Mouse (Mus musculus): ENCODE measurements around the gene Letmd1. TPM values are rescaled to one million over a fixed set of nuclear protein-coding genes. Genes with fewer than 3 reads are reported as not detected.
"Not testable (repeated sequence)": the region's sequence is repeated elsewhere in the genome, so short reads cannot be mapped to it uniquely, and the experiment has no call there.

The Letmd1 gene
- 43.6 and 45.8 TPM in 2 replicates for polyA plus RNA-seq (2016; fragmentation: Nextera tagmentation; extraction: Ambion mirVana)

GRCm38 (mm10) chr15:100468295-100469188 lies at the start of gene Letmd1:
TSS of gene Letmd1 (plus strand) at chr15:100469023.
- WGBS: 3% methylated on average over 68 of the region's 84 CpGs
- ATAC-seq (ENCODE audit: low FRiP score): peak; percentile 94
- Histone ChIP-seq H3K4me3 (peak within 1 kb of the TSS; percentile 84), H3K4me1 (peaks cover 27% of the 10 kb centered on the region), H3K27ac (peak within 1 kb of the TSS; percentile 82), H3K4me2 (replicated peaks) (peak within 1 kb of the TSS; percentile 83), H3K9me3 (replicated peaks) (no peaks in the 10 kb centered on the region), H3K27me3 (no peaks in the 10 kb centered on the region), H3K36me3 (peaks cover 20% of the 10 kb centered on the region), H3K9ac (peak within 1 kb of the TSS; percentile 84)

GRCm38 (mm10) chr15:100419311-100419710 lies 49.5 kb upstream of the Letmd1 start:
- WGBS: 71% methylated on average over 8 of the region's 8 CpGs
- ATAC-seq (ENCODE audit: low FRiP score): no peak
- no peak overlapping the region for H3K4me3 ChIP-seq
- no peaks in the 10 kb centered on the region for H3K9me3 ChIP-seq (replicated peaks)
- peaks cover 37% of the 10 kb centered on the region for H3K4me1 ChIP-seq
- no peak overlapping the region for H3K9ac ChIP-seq
- 0 out of 2 replicates have a peak overlapping the region, but pooled peaks have one; percentile 8 for H3K4me2 ChIP-seq (replicated peaks)
- H3K27ac ChIP-seq: no peak overlapping the region
- H3K27me3 ChIP-seq: peaks cover 6% of the 10 kb centered on the region
- H3K36me3 ChIP-seq: no peaks in the 10 kb centered on the region

DNA sequence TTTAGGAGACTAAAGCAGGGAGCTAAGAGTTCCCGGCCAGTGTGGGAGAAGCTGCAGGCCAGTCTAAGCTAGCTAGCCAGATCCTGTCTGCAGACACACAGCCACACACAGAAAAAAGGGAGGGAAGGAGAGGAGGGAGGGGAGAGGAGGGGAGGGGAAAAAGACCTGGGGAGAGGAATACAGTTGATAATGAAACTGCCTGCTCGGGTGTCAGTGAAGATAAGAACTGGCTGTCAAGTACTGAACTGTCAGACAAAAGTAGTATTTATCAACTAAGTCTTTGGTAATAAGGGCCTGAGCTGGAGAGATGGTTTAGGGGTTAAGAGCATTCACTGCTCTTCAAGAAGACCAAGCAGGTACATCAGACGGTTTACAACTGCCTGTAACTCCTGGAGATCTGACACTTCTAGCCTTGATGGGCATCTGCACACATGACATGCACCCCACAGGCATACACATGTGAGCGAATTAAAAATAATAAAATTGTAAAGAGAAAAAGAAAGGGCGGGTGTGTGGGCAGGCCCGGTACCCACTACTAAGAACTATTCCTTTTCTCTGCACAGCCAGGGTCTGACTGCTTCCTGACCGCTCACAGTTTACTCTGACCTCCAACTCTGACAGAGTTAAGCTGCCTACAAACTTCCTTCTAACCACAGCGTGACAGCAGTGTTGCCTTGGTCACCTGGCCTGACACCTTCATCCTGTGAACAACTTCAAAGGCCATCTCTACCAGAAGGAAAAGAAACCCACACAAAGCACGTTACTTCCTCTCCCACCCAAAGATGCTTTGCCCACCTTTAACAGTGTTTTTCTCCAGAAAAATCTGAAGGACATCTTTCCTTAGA lies 48.7 kb upstream of the Letmd1 start:
- H3K36me3 ChIP-seq: no peaks in the 10 kb centered on the region
- H3K27ac ChIP-seq: 0 out of 2 replicates have a peak overlapping the region, but pooled peaks have one; percentile 1
- no peak overlapping the region for H3K4me3 ChIP-seq
- peaks cover 14% of the 10 kb centered on the region for H3K27me3 ChIP-seq
- H3K9ac ChIP-seq: no peak overlapping the region; the same call in 1 of the 2 replicates
- 66% methylated on average over 9 of the region's 9 CpGs for WGBS
- no peaks in the 10 kb centered on the region for H3K9me3 ChIP-seq (replicated peaks)
- H3K4me2 ChIP-seq (replicated peaks): no peak overlapping the region
- H3K4me1 ChIP-seq: peaks cover 39% of the 10 kb centered on the region
- ATAC-seq (ENCODE audit: low FRiP score): no peak

- H3K4me3 ChIP-seq: peak overlapping the region; percentile 76; the same call in 1 of the 2 replicates
- peaks cover 22% of the 10 kb centered on the region for H3K27me3 ChIP-seq
- H3K9ac ChIP-seq: no peak overlapping the region
- no peaks in the 10 kb centered on the region for H3K9me3 ChIP-seq (replicated peaks)
- H3K36me3 ChIP-seq: no peaks in the 10 kb centered on the region
- no peak overlapping the region for H3K27ac ChIP-seq
- ATAC-seq (ENCODE audit: low FRiP score): no peak
- WGBS: 39% methylated on average over 8 of the region's 8 CpGs
- peaks cover 39% of the 10 kb centered on the region for H3K4me1 ChIP-seq
- peak overlapping the region; percentile 81; the same call in 1 of the 2 replicates for H3K4me2 ChIP-seq (replicated peaks)
Measured at GRCm38 (mm10) chr15:100421059-100421757, 47.6 kb upstream of the Letmd1 start.

GRCm38 (mm10) chr15:100421758-100422197 lies 47.0 kb upstream of the Letmd1 start, which contains the start of gene Gm5475:
TSS of gene Gm5475 (plus strand) at chr15:100422147.
- peak within 1 kb of the TSS; percentile 36; the same call in 1 of the 2 replicates for H3K27ac ChIP-seq
- H3K27me3 ChIP-seq: peaks cover 27% of the 10 kb centered on the region
- H3K9me3 ChIP-seq (replicated peaks); ATAC-seq (ENCODE audit: low FRiP score); H3K36me3 ChIP-seq: not testable (repeated sequence)
- H3K4me1 ChIP-seq: peaks cover 39% of the 10 kb centered on the region
- peak within 1 kb of the TSS; percentile 76 for H3K4me3 ChIP-seq
- peak within 1 kb of the TSS; percentile 87 for H3K9ac ChIP-seq
- H3K4me2 ChIP-seq (replicated peaks): peak within 1 kb of the TSS; percentile 81
- WGBS: 25% methylated on average over 3 of the region's 3 CpGs

DNA sequence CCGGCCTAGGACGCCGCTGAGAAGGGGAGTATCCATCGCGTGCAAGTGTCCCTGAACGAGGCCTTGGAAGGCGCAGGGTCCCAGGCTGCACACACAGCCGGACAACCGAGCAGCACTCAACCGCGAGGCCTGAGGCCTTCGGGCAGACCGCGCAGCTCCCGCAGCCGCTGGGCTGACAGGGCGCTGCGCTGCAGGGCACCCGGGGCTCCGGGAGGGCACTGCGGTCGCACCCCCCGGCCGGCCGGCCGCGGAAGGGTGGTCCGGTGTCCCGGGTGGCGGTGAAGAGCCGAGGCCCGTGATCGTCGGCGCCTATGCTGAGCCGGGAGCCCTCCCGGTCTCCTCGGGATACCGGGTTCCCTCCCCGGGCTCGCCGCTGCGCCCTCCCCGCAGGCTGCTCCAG lies 46.3 kb upstream of the Letmd1 start:
- H3K4me2 ChIP-seq (replicated peaks): peak overlapping the region; percentile 81
- peaks cover 39% of the 10 kb centered on the region for H3K4me1 ChIP-seq
- ATAC-seq (ENCODE audit: low FRiP score): peak; percentile 79
- peaks cover 27% of the 10 kb centered on the region for H3K27me3 ChIP-seq
- peak overlapping the region; percentile 36; the same call in 1 of the 2 replicates for H3K27ac ChIP-seq
- peak overlapping the region; percentile 76 for H3K4me3 ChIP-seq
- under 1% methylated on average over 40 of the region's 44 CpGs for WGBS
- no peaks in the 10 kb centered on the region for H3K9me3 ChIP-seq (replicated peaks)
- H3K9ac ChIP-seq: peak overlapping the region; percentile 87
- no peaks in the 10 kb centered on the region for H3K36me3 ChIP-seq

DNA sequence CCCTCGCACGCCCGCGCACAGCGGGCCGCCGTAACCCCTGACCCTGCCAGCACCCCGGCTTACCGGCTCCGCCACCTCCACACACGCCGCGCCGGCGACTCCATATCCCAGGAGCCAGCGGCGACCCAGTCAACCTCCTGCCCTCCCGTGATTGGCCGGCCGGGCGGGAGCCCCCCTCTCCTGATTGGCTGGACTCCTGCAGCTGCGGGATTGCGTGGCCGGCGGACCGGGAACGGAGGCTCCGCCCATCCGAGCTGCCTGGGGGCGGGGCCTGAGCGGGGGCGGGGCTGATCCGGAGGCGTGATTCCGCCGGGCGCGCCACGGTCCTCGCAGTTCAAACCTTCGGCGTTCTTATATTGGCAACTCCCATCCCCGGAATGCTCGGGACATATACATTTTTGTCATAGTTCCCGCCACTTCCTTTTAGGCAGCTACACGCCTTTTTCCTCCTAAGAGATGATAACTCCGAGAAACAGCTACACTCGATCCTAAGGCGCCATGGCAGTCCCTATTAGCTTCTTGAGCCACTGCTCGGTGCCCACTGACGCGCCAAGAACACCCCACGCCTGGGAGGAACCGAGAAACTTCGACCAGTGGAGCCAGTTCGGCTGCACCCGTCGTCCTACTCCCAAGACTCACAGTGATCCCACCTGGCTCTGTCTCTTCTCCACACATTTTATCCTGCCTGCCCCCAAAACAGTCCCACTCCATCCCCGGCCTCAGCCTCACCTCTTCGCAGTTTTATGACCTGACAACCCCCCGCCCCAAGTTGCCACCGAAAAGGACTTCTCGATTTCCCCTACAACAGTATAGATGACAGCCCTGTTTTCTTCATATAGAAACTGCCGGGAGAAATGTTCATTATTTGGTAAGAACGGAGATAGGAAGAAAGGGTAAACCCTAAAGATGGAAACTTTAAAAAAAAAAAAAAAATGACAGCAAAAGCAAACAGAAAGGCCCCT lies 45.6 kb upstream of the Letmd1 start:
- H3K27me3 ChIP-seq: peaks cover 27% of the 10 kb centered on the region
- H3K4me3 ChIP-seq: peak overlapping the region; percentile 76
- H3K9ac ChIP-seq: peak overlapping the region; percentile 87
- 1% methylated on average over 65 of the region's 65 CpGs for WGBS
- peak overlapping the region; percentile 81 for H3K4me2 ChIP-seq (replicated peaks)
- ATAC-seq (ENCODE audit: low FRiP score): peak; percentile 99
- H3K4me1 ChIP-seq: peaks cover 39% of the 10 kb centered on the region
- H3K9me3 ChIP-seq (replicated peaks): no peaks in the 10 kb centered on the region
- H3K36me3 ChIP-seq: no peaks in the 10 kb centered on the region
- peak overlapping the region; percentile 36; the same call in 1 of the 2 replicates for H3K27ac ChIP-seq

DNA sequence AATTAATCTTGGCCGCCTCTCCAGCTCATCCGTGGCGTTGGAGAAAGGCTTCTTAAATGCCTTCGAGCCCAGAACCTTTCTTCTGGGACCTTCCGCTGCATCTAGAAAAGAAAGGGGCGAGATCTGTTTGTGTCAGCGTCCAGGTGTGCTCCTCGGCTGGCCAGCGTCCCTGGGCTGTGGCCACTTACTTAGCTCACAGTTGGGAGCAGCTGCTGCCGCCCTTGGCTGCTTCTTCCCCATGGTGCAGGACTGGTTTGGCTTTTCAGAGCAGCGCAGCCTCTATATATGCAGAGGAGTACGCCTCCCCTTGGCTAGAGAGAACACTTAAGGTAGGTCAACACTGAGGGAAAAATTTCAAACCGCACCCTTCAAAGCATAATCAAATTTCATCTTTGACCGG lies 44.9 kb upstream of the Letmd1 start:
- no peak overlapping the region for H3K27ac ChIP-seq
- H3K27me3 ChIP-seq: peaks cover 27% of the 10 kb centered on the region
- peaks cover 39% of the 10 kb centered on the region for H3K4me1 ChIP-seq
- H3K4me3 ChIP-seq: peak overlapping the region; percentile 76
- H3K9ac ChIP-seq: peak overlapping the region; percentile 23; the same call in 1 of the 2 replicates
- H3K9me3 ChIP-seq (replicated peaks): no peaks in the 10 kb centered on the region
- no peak for ATAC-seq (ENCODE audit: low FRiP score)
- H3K4me2 ChIP-seq (replicated peaks): peak overlapping the region; percentile 81
- no peaks in the 10 kb centered on the region for H3K36me3 ChIP-seq
- WGBS: 3% methylated on average over 14 of the region's 14 CpGs

- 29% methylated on average over 17 of the region's 17 CpGs for WGBS
- peak within 1 kb of the TSS; percentile 23; the same call in 1 of the 2 replicates for H3K9ac ChIP-seq
Measured at GRCm38 (mm10) chr15:100424396-100425122, 44.3 kb upstream of the Letmd1 start, which contains the start of gene Slc11a2. TSS of gene Slc11a2 (minus strand) at chr15:100425072.

DNA sequence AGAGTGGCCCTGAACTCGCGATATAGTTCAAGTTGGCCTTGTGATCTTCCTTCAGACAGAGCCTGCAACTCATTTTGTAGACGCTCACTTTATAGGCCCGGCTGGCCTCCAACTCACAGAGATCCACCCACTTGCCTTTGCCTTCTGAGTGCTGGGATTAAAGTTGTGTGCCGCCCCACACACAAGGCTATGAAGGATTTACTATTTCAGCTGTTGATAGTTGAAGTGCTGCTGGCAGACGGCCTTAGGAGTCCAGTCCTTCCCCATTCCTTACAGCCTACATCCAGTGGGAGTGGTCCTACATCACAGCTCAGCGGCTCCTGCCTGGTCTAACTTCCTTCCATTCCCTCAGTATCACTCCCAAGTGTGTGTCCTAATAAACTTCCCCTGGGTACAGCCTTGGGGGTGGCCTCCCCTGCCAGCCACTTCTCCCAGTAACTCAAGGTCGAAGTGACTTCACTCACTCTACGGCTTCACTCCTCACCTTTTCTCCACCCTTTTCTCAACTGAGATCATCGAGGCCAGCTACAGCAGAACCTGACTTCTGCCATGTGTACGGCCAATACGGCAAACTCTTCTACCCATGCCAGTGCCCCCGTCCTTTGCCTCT lies 40.4 kb upstream of the Letmd1 start:
- Histone ChIP-seq H3K36me3 (no peaks in the 10 kb centered on the region), H3K4me3 (no peak overlapping the region), H3K9ac (no peak overlapping the region), H3K27ac (no peak overlapping the region), H3K9me3 (replicated peaks) (no peaks in the 10 kb centered on the region), H3K4me1 (peaks cover 11% of the 10 kb centered on the region), H3K27me3 (peaks cover 27% of the 10 kb centered on the region), H3K4me2 (replicated peaks) (no peak overlapping the region)
- WGBS: 81% methylated on average over 13 of the region's 13 CpGs
- no peak for ATAC-seq (ENCODE audit: low FRiP score)

More at GRCm38 (mm10) chr15:100424396-100425122, 44.3 kb upstream of the Letmd1 start, which contains the start of gene Slc11a2:
- no peaks in the 10 kb centered on the region for H3K9me3 ChIP-seq (replicated peaks)
- peak within 1 kb of the TSS; percentile 81 for H3K4me2 ChIP-seq (replicated peaks)
- H3K36me3 ChIP-seq: no peaks in the 10 kb centered on the region
- H3K4me1 ChIP-seq: peaks cover 34% of the 10 kb centered on the region
- peak within 1 kb of the TSS; percentile 76 for H3K4me3 ChIP-seq
- no peak for ATAC-seq (ENCODE audit: low FRiP score)
- H3K27me3 ChIP-seq: peaks cover 27% of the 10 kb centered on the region
- no peak within 1 kb of the TSS for H3K27ac ChIP-seq

Data from hindbrain, embryonic 12.5 days (tissue).